Mouse (Mus musculus): Measurements from ENCODE around the gene Pde7b.

DNA sequence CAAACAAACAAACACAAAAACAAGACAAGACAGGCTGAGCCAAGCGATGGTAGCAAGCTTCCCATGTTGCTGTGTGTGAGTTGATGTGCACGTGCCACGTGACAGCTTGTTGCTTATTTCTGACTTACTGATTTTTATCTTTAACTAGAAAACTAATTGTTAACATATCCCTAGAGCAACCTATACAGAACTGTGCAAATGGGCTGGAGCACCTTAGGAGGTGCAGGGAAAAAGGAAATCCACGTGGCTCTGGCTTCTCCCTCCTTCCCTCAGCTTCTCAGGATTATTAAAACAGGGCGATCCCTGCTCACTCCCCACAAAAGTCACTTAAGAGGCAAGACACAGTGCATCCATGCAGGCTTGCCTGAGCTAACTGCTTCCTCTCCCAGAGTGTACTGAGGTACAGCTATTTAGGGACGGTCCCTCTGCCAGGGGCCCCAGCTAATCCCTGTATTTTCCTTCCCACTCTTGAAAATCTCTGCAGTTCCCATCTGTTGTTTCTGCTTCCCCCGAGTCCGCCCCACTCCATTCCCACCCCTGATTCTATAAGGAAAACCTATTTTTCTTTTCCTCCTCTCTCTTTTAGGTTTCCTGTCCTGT lies 606 bp upstream of the Pde7b start:
- TF ChIP-seq EP300 (optimal IDR thresholded peaks at IDR 0.05) = no peak
- no peak for TF ChIP-seq CTCF (IDR thresholded peaks at IDR 0.05; ENCODE audit: low read depth)
